Mouse (Mus musculus): ENCODE results near the gene Jazf1.

DNA sequence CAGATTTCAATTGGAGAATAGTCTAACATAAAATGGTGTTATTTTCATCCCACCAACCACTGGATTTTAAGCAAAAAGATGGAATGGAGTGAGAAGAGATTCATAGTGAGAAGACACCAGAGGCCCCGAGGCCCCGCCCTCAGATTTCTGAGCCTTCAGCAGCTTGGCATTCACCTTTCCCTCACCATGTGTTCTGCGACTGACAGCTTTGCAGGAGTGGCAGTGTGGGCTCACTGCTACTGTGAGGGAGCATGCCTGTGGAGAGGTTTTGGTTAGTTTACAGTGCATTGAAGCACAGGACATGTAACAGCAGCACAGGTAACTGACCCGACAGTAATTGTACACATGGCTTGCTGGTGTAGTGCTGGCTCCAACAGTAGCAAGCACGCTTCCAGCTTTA, 118.1 kb downstream of the Jazf1 start:
- no peak for TF ChIP-seq MEF2A (IDR thresholded peaks at IDR 0.05; ENCODE audit: extremely low read depth, insufficient replicate concordance, low read depth, low read length, poor library complexity, severe bottlenecking)
- TF ChIP-seq GATA1 (IDR thresholded peaks at IDR 0.05; ENCODE audit: low read depth, low read length): no peak
- TF ChIP-seq ETS1 (IDR thresholded peaks at IDR 0.05; ENCODE audit: low read depth, low read length): no peak
- no peak for TF ChIP-seq TBP (IDR thresholded peaks at IDR 0.05; ENCODE audit: low read depth, low read length)
- no peak for TF ChIP-seq MXI1 (IDR thresholded peaks at IDR 0.05; ENCODE audit: low read depth, low read length)
- no peak for TF ChIP-seq TCF12 (IDR thresholded peaks at IDR 0.05; ENCODE audit: low read depth, low read length)
- no peak for TF ChIP-seq USF1 (IDR thresholded peaks at IDR 0.05; ENCODE audit: low read depth, low read length)
- TF ChIP-seq KAT2A (conservative IDR thresholded peaks at IDR 0.05; ENCODE audit: low read depth, low read length): no peak
- no peak for TF ChIP-seq POLR2A (IDR thresholded peaks at IDR 0.05; ENCODE audit: control insufficient read depth in 1 of 2, insufficient read depth in 1 of 2, low read depth in 1 of 2, low read length in 2 of 2, poor library complexity in 1 of 2)
- TF ChIP-seq BHLHE40 (IDR thresholded peaks at IDR 0.05; ENCODE audit: borderline replicate concordance, low read depth, low read length): no peak
- no peak for TF ChIP-seq ZC3H11A (IDR thresholded peaks at IDR 0.05; ENCODE audit: low read depth, low read length)
- no peak for TF ChIP-seq CTCF (IDR thresholded peaks at IDR 0.05 in 2 of 3, conservative IDR thresholded peaks at IDR 0.05 in 1 of 3; ENCODE audit: control insufficient read depth in 1 of 3, insufficient read depth in 1 of 3, low read depth in 2 of 3, low read length in 3 of 3, poor library complexity in 1 of 3, severe bottlenecking in 1 of 3)
- no peak for TF ChIP-seq POLR2AphosphoS2 (IDR thresholded peaks at IDR 0.05; ENCODE audit: low read length)
- TF ChIP-seq E2F4 (IDR thresholded peaks at IDR 0.05; ENCODE audit: borderline replicate concordance, low read depth, low read length): no peak
